Mouse (Mus musculus) neural tube, embryonic 14.5 days (tissue): ENCODE data around the gene Ttc7b. TPM values are rescaled to one million over a fixed set of nuclear protein-coding genes. Genes with fewer than 3 reads are reported as not detected.

ENCODE experiments used
- ATAC-seq: fragments of 200-750 bp; cut with Nextera tagmentation; 2 replicates; pipeline ENCODE4 v1.8.0; 2017; ENCODE audit warnings: low read depth, mild to moderate bottlenecking, moderate TSS enrichment, moderate library complexity
- H3K27ac ChIP-seq: fragments of 300-500 bp; sonication (generic); 2 replicates; pipeline ENCODE4 v1.5.1; 2014; ENCODE audit warnings: low read depth, mild to moderate bottlenecking, control low read depth, low read length, moderate library complexity, mixed read lengths
- H3K27me3 ChIP-seq: fragments of 300-500 bp; sonication (generic); 2 replicates; pipeline ENCODE4 v1.6.1; 2014; ENCODE audit warnings: low read length; ENCODE audit not compliant: control insufficient read depth, insufficient read depth
- H3K36me3 ChIP-seq: fragments of 300-500 bp; sonication (generic); 2 replicates; pipeline ENCODE4 v1.6.1; 2014; ENCODE audit warnings: low read length, mixed read lengths; ENCODE audit not compliant: control insufficient read depth, insufficient read depth
- H3K4me1 ChIP-seq: fragments of 300-500 bp; sonication (generic); 2 replicates; pipeline ENCODE4 v1.6.1; 2014; ENCODE audit warnings: low read length; ENCODE audit not compliant: control insufficient read depth, insufficient read depth
- H3K4me2 ChIP-seq: fragments of 300-500 bp; sonication (generic); 2 replicates; pipeline ENCODE4 v1.6.1; 2014; ENCODE audit warnings: mild to moderate bottlenecking, low read depth, low read length, control low read depth
- H3K4me3 ChIP-seq: fragments of 300-500 bp; sonication (generic); 2 replicates; pipeline ENCODE4 v1.5.1; 2014; ENCODE audit warnings: low read depth, low read length, control low read depth, mixed read lengths
- H3K9ac ChIP-seq: fragments of 300-500 bp; sonication (generic); replicated peaks from 2 replicates; pipeline ENCODE4 v1.6.1; 2014; ENCODE audit warnings: low read depth, mild to moderate bottlenecking, control low read depth, low read length, mixed read lengths
- H3K9me3 ChIP-seq: fragments of 300-500 bp; sonication (generic); 2 replicates; pipeline ENCODE4 v1.6.1; 2016; ENCODE audit warnings: low read length; ENCODE audit not compliant: control insufficient read depth
- WGBS: fragments of 180-500 bp; shearing (Covaris S2); extraction: QIAGEN DNeasy Blood & Tissue Kit; methylation state at CpG from one replicate; pipeline ENCODE4 v1.1.7; 2014; 5-methylcytosine and 5-hydroxymethylcytosine counted together
- polyA plus RNA-seq: library from polyadenylated mRNA; unstranded; fragments of >200 nt; fragmentation: Nextera tagmentation; extraction: Ambion mirVana; gene quantifications from 2 replicates; pipeline ENCODE4 v1.2.1, GENCODE M21; 2014

Gene Ttc7b
- polyA plus RNA-seq, 1 experiment from 2014 or later: 14.0 TPM

DNA sequence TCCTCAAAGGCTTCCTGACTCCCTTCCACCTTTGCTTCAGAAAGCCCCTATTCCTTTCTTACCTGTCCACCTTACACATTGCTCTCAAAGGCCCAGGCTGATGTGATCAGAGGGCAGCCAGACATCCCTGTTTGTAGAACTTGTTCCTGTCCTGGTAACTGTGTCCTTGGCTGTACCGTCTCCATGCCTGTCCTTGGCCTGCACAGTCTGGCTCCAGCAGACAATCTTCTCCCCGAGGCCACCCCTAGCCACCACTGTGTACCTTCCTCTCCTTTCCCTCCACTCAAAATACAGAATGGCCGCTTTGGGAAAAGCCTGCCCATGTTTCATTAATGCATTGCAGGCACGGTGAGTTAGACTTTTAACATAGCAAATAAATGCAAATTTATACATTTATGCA is 199.1 kb downstream of the Ttc7b start:
- no peaks in the 10 kb centered on the region for H3K27me3 ChIP-seq
- H3K9me3 ChIP-seq: no peaks in the 10 kb centered on the region
- H3K4me3 ChIP-seq: no peak overlapping the region
- WGBS: 60% methylated on average over 4 of the region's 4 CpGs
- no peak for ATAC-seq
- no peak overlapping the region for H3K27ac ChIP-seq
- no peak overlapping the region for H3K4me2 ChIP-seq
- peaks cover 2% of the 10 kb centered on the region; the same call in 1 of the 2 replicates for H3K4me1 ChIP-seq
- peaks cover 5% of the 10 kb centered on the region; the same call in 1 of the 2 replicates for H3K36me3 ChIP-seq
- no peak overlapping the region for H3K9ac ChIP-seq

DNA sequence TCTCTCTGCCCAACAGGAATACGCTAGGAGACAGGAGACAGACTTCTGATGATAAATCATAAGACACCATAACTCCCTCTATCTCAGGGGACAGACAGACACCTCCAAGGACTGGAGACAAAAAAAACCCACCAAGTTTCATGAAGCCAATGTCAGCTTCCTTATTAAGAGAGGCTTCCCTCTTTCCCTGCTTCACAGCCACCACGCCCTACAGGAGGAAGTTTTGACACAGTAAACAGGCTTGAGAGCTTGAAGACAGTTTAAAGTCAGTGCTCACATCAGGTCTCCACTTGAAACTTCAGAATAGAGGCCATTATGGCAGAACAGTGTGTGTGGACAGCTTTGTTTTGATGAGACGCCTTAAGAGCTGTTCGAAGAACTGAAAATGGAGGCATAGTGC is 200.9 kb downstream of the Ttc7b start:
- no peaks in the 10 kb centered on the region; the same call in 1 of the 2 replicates for H3K36me3 ChIP-seq
- H3K27me3 ChIP-seq: no peaks in the 10 kb centered on the region
- no peak overlapping the region for H3K9ac ChIP-seq
- peaks cover 17% of the 10 kb centered on the region for H3K4me1 ChIP-seq
- no peak overlapping the region for H3K4me3 ChIP-seq
- ATAC-seq: no peak
- no peak overlapping the region for H3K27ac ChIP-seq
- WGBS: 93% methylated on average over 4 of the region's 4 CpGs
- no peak overlapping the region for H3K4me2 ChIP-seq
- H3K9me3 ChIP-seq: no peaks in the 10 kb centered on the region

GRCm38 (mm10) chr12:100317936-100318335 is 202.7 kb downstream of the Ttc7b start:
- WGBS: 52% methylated on average over 3 of the region's 3 CpGs

GRCm38 (mm10) chr12:100316094-100316493 is 204.5 kb downstream of the Ttc7b start:
- 0 out of 2 replicates have a peak, but pooled peaks have one; percentile 42 for ATAC-seq
- Histone ChIP-seq H3K4me2 (no peak overlapping the region), H3K27ac (peak overlapping the region; percentile 52; the same call in 1 of the 2 replicates), H3K27me3 (no peaks in the 10 kb centered on the region), H3K4me1 (peaks cover 31% of the 10 kb centered on the region), H3K36me3 (no peaks in the 10 kb centered on the region), H3K9me3 (no peaks in the 10 kb centered on the region), H3K9ac (no peak overlapping the region), H3K4me3 (no peak overlapping the region)
- WGBS: 67% methylated on average over 9 of the region's 9 CpGs

More at GRCm38 (mm10) chr12:100317936-100318335, 202.7 kb downstream of the Ttc7b start:
- Histone ChIP-seq H3K27me3 (no peaks in the 10 kb centered on the region), H3K9ac (no peak overlapping the region), H3K4me1 (peaks cover 33% of the 10 kb centered on the region), H3K27ac (no peak overlapping the region), H3K36me3 (no peaks in the 10 kb centered on the region; the same call in 1 of the 2 replicates), H3K4me2 (no peak overlapping the region), H3K9me3 (no peaks in the 10 kb centered on the region), H3K4me3 (no peak overlapping the region)
- ATAC-seq: no peak

DNA sequence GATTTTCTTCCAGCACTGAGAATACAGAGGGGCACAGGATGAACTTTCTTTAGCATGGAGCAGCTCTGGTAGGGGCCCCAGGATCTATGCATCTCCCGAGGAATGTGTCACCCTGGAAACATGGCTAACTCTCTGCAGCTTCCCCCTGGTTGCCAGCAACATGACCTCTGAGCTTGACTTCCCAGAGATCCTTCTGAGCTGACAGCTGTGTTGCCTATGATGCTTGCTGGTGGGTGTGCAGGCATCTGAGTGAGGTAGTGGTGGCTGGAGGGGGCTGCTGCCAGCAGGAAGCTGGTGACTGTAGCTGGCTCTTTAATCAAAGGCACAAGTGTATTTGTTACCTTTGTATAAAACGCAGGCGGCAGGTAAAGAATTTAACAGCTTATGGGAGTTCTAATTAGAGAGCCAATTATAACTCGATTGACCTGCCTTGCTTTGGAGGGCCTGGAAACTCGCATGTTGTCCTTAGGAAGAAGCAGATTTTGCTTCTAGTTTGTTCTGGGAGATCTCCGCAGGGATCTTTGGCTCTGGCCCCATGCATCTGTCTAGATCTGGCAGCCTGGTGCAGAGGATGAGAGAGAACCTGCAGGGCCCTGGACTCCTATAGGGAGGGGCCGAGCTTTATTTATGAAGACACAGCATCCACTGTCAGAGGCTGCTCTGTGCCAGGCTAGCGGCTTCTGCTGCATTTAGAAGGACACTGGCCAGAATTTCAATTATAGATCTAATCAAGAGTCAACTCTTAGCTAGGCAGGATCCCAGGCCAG is 205.3 kb downstream of the Ttc7b start:
- WGBS: 52% methylated on average over 8 of the region's 8 CpGs
- Histone ChIP-seq H3K4me3 (no peak overlapping the region), H3K9me3 (no peaks in the 10 kb centered on the region), H3K27me3 (no peaks in the 10 kb centered on the region), H3K4me2 (no peak overlapping the region), H3K4me1 (peaks cover 38% of the 10 kb centered on the region), H3K9ac (no peak overlapping the region), H3K27ac (peak overlapping the region; percentile 52; the same call in 1 of the 2 replicates), H3K36me3 (no peaks in the 10 kb centered on the region)
- ATAC-seq: no peak

- H3K9me3 ChIP-seq: no peaks in the 10 kb centered on the region
- no peak overlapping the region for H3K9ac ChIP-seq
- no peaks in the 10 kb centered on the region for H3K27me3 ChIP-seq
- peak overlapping the region; percentile 66 for H3K27ac ChIP-seq
- no peak overlapping the region for H3K4me3 ChIP-seq
- peak; percentile 32; the same call in 1 of the 2 replicates for ATAC-seq
- WGBS: 24% methylated on average over 12 of the region's 12 CpGs
- no peaks in the 10 kb centered on the region for H3K36me3 ChIP-seq
- H3K4me1 ChIP-seq: peaks cover 42% of the 10 kb centered on the region
- no peak overlapping the region for H3K4me2 ChIP-seq
Measured at GRCm38 (mm10) chr12:100313785-100314375, 206.7 kb downstream of the Ttc7b start.

- WGBS: 24% methylated on average over 6 of the region's 6 CpGs
- H3K4me3 ChIP-seq: no peak overlapping the region
- no peak overlapping the region for H3K4me2 ChIP-seq
- H3K27me3 ChIP-seq: no peaks in the 10 kb centered on the region
- peak overlapping the region; percentile 66 for H3K27ac ChIP-seq
- ATAC-seq: no peak
- H3K9me3 ChIP-seq: no peaks in the 10 kb centered on the region
- H3K9ac ChIP-seq: no peak overlapping the region
- peaks cover 48% of the 10 kb centered on the region for H3K4me1 ChIP-seq
- no peaks in the 10 kb centered on the region for H3K36me3 ChIP-seq
Measured at GRCm38 (mm10) chr12:100313209-100313608, 207.4 kb downstream of the Ttc7b start.

GRCm38 (mm10) chr12:100310471-100311392 is 209.9 kb downstream of the Ttc7b start:
- WGBS: 33% methylated on average over 6 of the region's 6 CpGs
- 0 out of 2 replicates have a peak overlapping the region, but pooled peaks have one; percentile 16 for H3K9ac ChIP-seq
- no peaks in the 10 kb centered on the region for H3K27me3 ChIP-seq
- peak overlapping the region; percentile 55 for H3K27ac ChIP-seq
- H3K4me2 ChIP-seq: no peak overlapping the region
- H3K4me1 ChIP-seq: peaks cover 50% of the 10 kb centered on the region
- no peak overlapping the region for H3K4me3 ChIP-seq
- H3K9me3 ChIP-seq: no peaks in the 10 kb centered on the region
- ATAC-seq: no peak
- no peaks in the 10 kb centered on the region for H3K36me3 ChIP-seq
